Mouse (Mus musculus) hindbrain, embryonic 10.5 days (tissue): Measurements from ENCODE around the gene Dydc2. TPM values are rescaled to one million over a fixed set of nuclear protein-coding genes. Genes with fewer than 3 reads are reported as not detected.
A peak's percentile ranks its signal among the peaks of the same experiment; 100 is the strongest.
"Not testable (repeated sequence)": the region's sequence is repeated elsewhere in the genome, so short reads cannot be mapped to it uniquely, and the experiment has no call there.

Experiments
- DNase-seq: peaks from one replicate; pipeline ENCODE4 v3.0.0-alpha.2; 2017; ENCODE audit warnings: low spot score
- H3K27ac ChIP-seq: fragments of 300-500 bp; sonication (generic); 2 replicates; pipeline ENCODE4 v1.5.1; 2016; ENCODE audit warnings: mild to moderate bottlenecking, moderate library complexity
- H3K27me3 ChIP-seq: fragments of 300-500 bp; sonication (generic); 2 replicates; pipeline ENCODE4 v1.6.1; 2016; ENCODE audit warnings: mild to moderate bottlenecking; ENCODE audit not compliant: poor library complexity, insufficient read depth, severe bottlenecking
- H3K36me3 ChIP-seq: fragments of 300-500 bp; sonication (generic); 2 replicates; pipeline ENCODE4 v1.6.1; 2016; ENCODE audit warnings: mild to moderate bottlenecking, moderate library complexity
- H3K4me1 ChIP-seq: fragments of 300-500 bp; sonication (generic); replicated peaks from 2 replicates; pipeline ENCODE4 v1.6.1; 2016; ENCODE audit warnings: mild to moderate bottlenecking
- H3K4me3 ChIP-seq: fragments of 300-500 bp; sonication (generic); 2 replicates; pipeline ENCODE4 v1.5.1; 2016; ENCODE audit warnings: mild to moderate bottlenecking, moderate library complexity
- H3K9me3 ChIP-seq: fragments of 300-500 bp; sonication (generic); 2 replicates; pipeline ENCODE4 v1.6.1; 2016; ENCODE audit warnings: mild to moderate bottlenecking, moderate library complexity
- WGBS: fragments of 180-500 bp; shearing (Covaris S2); methylation state at CpG from one replicate; pipeline ENCODE4 v1.1.7; 2016; 5-methylcytosine and 5-hydroxymethylcytosine counted together
- polyA plus RNA-seq: library from polyadenylated mRNA; unstranded; fragments of >200 nt; fragmentation: Nextera tagmentation; extraction: Ambion mirVana; gene quantifications from 2 replicates; pipeline ENCODE4 v1.2.1, GENCODE M21; 2016

Gene Dydc2
- polyA plus RNA-seq, 1 experiment from 2014 or later: 0.64 TPM

- no peaks in the 10 kb centered on the region for H3K9me3 ChIP-seq
- no peaks in the 10 kb centered on the region for H3K27me3 ChIP-seq
- H3K4me3 ChIP-seq: no peak overlapping the region
- no peaks in the 10 kb centered on the region for H3K36me3 ChIP-seq
- no peak for DNase-seq
- H3K27ac ChIP-seq: no peak overlapping the region
- WGBS: 87% methylated on average over 2 of the region's 2 CpGs
- H3K4me1 ChIP-seq: no peaks in the 10 kb centered on the region
These were observed 13.4 kb upstream of the Dydc2 start for GRCm38 (mm10) chr14:41082408-41082807.

- no peak for DNase-seq
- no peaks in the 10 kb centered on the region for H3K27me3 ChIP-seq
- peak overlapping the region; percentile 55 for H3K4me3 ChIP-seq
- H3K9me3 ChIP-seq: no peaks in the 10 kb centered on the region
- H3K27ac ChIP-seq: no peak overlapping the region
- 4% methylated on average over 8 of the region's 8 CpGs for WGBS
- H3K36me3 ChIP-seq: no peaks in the 10 kb centered on the region
- peaks cover 7% of the 10 kb centered on the region for H3K4me1 ChIP-seq
These were observed 3.9 kb upstream of the Dydc2 start for GRCm38 (mm10) chr14:41072944-41073275.

GRCm38 (mm10) chr14:41072229-41072943 lies 3.4 kb upstream of the Dydc2 start, which contains the start of gene Dydc1:
TSS of gene Dydc1 (plus strand) at chr14:41072911.
- H3K9me3 ChIP-seq: no peaks in the 10 kb centered on the region

GRCm38 (mm10) chr14:41070343-41070742 lies 1.3 kb upstream of the Dydc2 start:
- Histone ChIP-seq H3K4me1 (peaks cover 11% of the 10 kb centered on the region), H3K27ac (no peak overlapping the region), H3K36me3 (no peaks in the 10 kb centered on the region), H3K4me3 (no peak overlapping the region), H3K9me3 (no peaks in the 10 kb centered on the region), H3K27me3 (no peaks in the 10 kb centered on the region)
- WGBS: 71% methylated on average over 3 of the region's 3 CpGs
- DNase-seq: no peak

More at GRCm38 (mm10) chr14:41072229-41072943, 3.4 kb upstream of the Dydc2 start, which contains the start of gene Dydc1:
- H3K4me1 ChIP-seq: peaks cover 7% of the 10 kb centered on the region
- H3K36me3 ChIP-seq: no peaks in the 10 kb centered on the region
- H3K27me3 ChIP-seq: no peaks in the 10 kb centered on the region
- H3K27ac ChIP-seq: no peak within 1 kb of the TSS; the same call in 1 of the 2 replicates
- 13% methylated on average over 23 of the region's 23 CpGs for WGBS
- peak; percentile 72 for DNase-seq
- H3K4me3 ChIP-seq: peak within 1 kb of the TSS; percentile 55

- no peak overlapping the region for H3K27ac ChIP-seq
- no peaks in the 10 kb centered on the region for H3K9me3 ChIP-seq
- H3K4me3 ChIP-seq: no peak overlapping the region
- H3K27me3 ChIP-seq: no peaks in the 10 kb centered on the region
- H3K36me3 ChIP-seq: no peaks in the 10 kb centered on the region
- no peak for DNase-seq
- H3K4me1 ChIP-seq: 0 out of 2 replicates have a peak, but pooled peaks cover 4% of the 10 kb centered on the region
- WGBS: 11% methylated on average over 1 of the region's 1 CpGs
These were observed 2.6 kb downstream of the Dydc2 start for GRCm38 (mm10) chr14:41066416-41066815.

GRCm38 (mm10) chr14:41065168-41065567 lies 3.8 kb downstream of the Dydc2 start:
- no peak for DNase-seq
- H3K27ac ChIP-seq: no peak overlapping the region
- H3K9me3 ChIP-seq: no peaks in the 10 kb centered on the region
- 0 out of 2 replicates have a peak, but pooled peaks cover 4% of the 10 kb centered on the region for H3K4me1 ChIP-seq
- no peaks in the 10 kb centered on the region for H3K27me3 ChIP-seq
- no peaks in the 10 kb centered on the region for H3K36me3 ChIP-seq
- WGBS: 70% methylated on average over 1 of the region's 2 CpGs
- H3K4me3 ChIP-seq: no peak overlapping the region

DNA sequence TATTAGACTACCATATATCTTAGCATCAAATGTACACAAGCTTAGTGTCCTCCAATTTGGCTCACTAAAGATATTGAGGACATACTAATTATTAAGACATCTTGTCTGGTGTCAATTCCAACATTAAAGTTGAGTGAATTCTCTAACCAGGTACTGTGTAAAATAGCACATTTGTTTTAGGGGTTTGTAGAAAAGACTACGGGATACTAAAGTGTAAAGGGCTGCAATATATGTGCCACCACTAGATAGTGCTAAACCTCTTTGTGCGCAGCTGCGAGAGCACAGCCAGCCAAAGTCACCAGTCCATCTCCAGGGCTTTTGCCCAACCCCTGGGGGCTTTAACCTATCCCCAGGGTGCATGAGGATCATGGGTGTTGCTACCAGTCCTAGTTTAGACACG lies 15.8 kb downstream of the Dydc2 start:
- H3K4me1 ChIP-seq, DNase-seq, H3K27me3 ChIP-seq, H3K27ac ChIP-seq, H3K36me3 ChIP-seq, H3K9me3 ChIP-seq, H3K4me3 ChIP-seq: not testable (repeated sequence)
- WGBS: 74% methylated on average over 3 of the region's 4 CpGs

DNA sequence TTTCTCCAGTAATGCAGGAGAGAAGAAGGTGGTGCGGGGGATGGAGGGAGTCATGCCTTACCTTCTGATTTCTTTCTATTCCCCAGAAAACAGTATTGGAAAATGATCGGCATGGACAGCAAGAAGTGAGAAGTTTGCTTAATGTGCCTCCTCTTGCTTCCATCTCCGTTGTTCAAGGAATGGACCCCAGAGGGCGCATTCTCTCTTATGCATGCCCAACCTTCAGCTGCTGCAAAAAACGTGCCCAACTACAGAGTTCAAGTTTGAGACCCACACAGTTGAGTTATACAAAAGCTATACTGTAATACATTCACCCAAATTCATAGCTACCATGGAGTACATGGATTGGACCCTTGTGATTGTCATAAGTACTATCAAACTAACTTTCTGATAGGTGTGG lies 16.5 kb downstream of the Dydc2 start:
- no peak for DNase-seq
- Histone ChIP-seq H3K36me3 (no peaks in the 10 kb centered on the region), H3K4me3 (no peak overlapping the region), H3K27me3 (no peaks in the 10 kb centered on the region), H3K9me3 (no peaks in the 10 kb centered on the region), H3K4me1 (no peaks in the 10 kb centered on the region), H3K27ac (no peak overlapping the region)
- 80% methylated on average over 5 of the region's 5 CpGs for WGBS

DNA sequence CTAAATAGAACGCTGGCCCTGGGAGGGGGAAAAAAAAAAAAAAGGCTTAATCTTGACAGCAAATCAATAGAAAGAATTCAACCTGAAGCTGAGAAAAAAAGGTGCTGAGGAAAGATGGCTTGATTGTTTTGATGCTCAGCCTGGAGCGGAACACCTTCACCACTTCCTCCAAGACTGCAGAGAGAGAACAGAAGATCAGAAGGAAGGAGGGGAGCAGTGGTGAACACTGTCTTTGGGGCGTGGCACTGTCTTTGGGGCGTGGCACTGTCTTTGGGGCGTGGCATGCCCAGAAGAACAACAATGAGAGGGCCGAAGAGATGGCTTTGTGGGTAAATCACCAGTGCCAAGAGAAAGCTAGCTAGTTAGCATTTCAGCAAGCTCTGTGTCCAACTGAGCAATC lies 18.5 kb downstream of the Dydc2 start:
- Histone ChIP-seq H3K36me3 (no peaks in the 10 kb centered on the region), H3K27me3 (no peaks in the 10 kb centered on the region), H3K27ac (no peak overlapping the region), H3K4me3 (no peak overlapping the region), H3K4me1 (no peaks in the 10 kb centered on the region), H3K9me3 (no peaks in the 10 kb centered on the region)
- DNase-seq: no peak
- WGBS: 75% methylated on average over 6 of the region's 6 CpGs

GRCm38 (mm10) chr14:41047402-41047801 lies 21.6 kb downstream of the Dydc2 start:
- no peaks in the 10 kb centered on the region for H3K9me3 ChIP-seq
- H3K4me3 ChIP-seq: no peak overlapping the region
- H3K27me3 ChIP-seq: no peaks in the 10 kb centered on the region
- no peak overlapping the region for H3K27ac ChIP-seq
- H3K4me1 ChIP-seq: no peaks in the 10 kb centered on the region
- DNase-seq: no peak
- WGBS: 73% methylated on average over 2 of the region's 2 CpGs
- no peaks in the 10 kb centered on the region for H3K36me3 ChIP-seq

- H3K27me3 ChIP-seq: no peaks in the 10 kb centered on the region
- H3K36me3 ChIP-seq: no peaks in the 10 kb centered on the region
- peak; percentile 50 for DNase-seq
- 32% methylated on average over 6 of the region's 6 CpGs for WGBS
- no peak overlapping the region for H3K4me3 ChIP-seq
- H3K9me3 ChIP-seq: no peaks in the 10 kb centered on the region
- no peaks in the 10 kb centered on the region for H3K4me1 ChIP-seq
- no peak overlapping the region for H3K27ac ChIP-seq
These were observed 33.7 kb downstream of the Dydc2 start for GRCm38 (mm10) chr14:41035146-41035798.

DNA sequence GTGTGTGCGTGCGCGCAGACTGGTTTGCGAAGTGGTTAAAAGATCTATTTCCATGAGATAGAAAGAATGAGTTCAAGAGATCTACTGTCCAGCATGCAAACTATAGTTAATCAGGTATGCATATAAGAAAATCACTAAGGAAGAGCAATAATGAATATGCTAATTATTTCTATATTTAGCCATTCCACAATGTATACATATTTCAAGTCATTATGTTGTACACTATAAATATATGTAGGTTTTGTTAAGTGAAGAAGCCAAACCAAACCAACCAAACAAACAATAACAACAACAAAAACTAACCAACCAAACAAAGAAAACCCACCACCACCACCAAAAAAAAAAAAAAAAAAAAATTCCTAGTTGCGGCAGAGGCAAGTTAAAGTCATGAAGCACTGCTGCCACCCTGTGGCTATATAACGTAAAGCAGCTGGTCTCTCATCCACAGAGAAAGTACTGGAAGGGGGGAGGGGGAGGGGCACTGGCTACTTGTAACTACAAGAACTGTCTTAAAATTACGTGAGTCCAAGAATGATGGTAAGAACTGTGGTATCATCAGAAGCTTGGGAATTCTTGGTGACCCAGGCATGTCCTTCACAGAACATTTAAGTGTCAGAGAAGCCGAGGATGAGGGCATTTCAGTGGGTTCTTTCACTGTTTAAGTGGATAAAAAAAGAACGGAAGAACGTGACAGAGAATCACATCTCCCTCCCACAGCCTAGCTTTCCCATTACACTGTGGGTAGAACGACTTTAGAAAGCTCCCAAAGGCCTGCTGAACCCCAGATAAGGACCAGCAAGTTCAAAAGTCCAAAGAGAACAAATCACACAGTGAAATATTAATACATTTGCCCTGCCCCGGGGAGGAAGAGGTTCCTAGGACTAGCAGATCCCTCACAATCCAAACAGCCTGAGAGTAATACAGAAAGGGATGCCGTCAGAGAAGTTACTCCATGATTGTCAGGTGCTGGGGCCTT lies 35.6 kb downstream of the Dydc2 start:
- peak; percentile 76 for DNase-seq
- no peaks in the 10 kb centered on the region for H3K9me3 ChIP-seq
- H3K4me3 ChIP-seq: no peak overlapping the region
- no peaks in the 10 kb centered on the region for H3K4me1 ChIP-seq
- no peak overlapping the region for H3K27ac ChIP-seq
- WGBS: 59% methylated on average over 13 of the region's 13 CpGs
- H3K36me3 ChIP-seq: no peaks in the 10 kb centered on the region
- no peaks in the 10 kb centered on the region for H3K27me3 ChIP-seq
